Mouse (Mus musculus) spleen, postnatal 0 days (tissue): ENCODE data around the gene Rhox2e. TPM values are rescaled to one million over a fixed set of nuclear protein-coding genes. Genes with fewer than 3 reads are reported as not detected.

Experiments used
- polyA plus RNA-seq: library from polyadenylated mRNA; unstranded; fragments of >200 nt; fragmentation: Nextera tagmentation; extraction: Ambion mirVana; gene quantifications from 2 replicates; pipeline ENCODE4 v1.2.1, GENCODE M21; 2015

Gene Rhox2e
- polyA plus RNA-seq = not detected in 2 replicates

DNA sequence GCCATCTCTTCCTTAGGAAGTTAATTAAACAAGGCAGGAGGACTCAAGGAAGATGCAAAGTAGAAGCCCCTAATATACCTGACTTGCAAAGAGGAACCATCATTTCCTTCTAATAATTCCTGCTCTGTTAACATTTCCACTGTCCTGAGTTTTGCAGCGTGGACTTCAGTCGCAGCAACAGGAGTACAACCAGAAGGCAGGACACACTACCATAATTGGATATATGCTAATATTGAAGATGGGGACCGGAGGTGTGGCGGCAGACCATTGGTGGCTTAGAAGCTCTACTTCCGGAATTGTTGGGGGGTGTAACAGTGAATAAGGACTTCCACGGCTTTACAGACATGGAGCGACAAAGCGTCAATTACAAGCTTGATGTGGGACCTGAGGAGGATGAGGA lies at the start of gene Rhox2e:
Gene Rhox2e (plus strand): TSS at position 301 of the 400 bp plus-strand sequence.

GRCm38 (mm10) chrX:37514059-37514458 lies 16.2 kb upstream of the Rhox2e start, which contains the start of gene Rhox4d:
Gene Rhox4d, plus strand, starts transcription at chrX:37514359.

GRCm38 (mm10) chrX:37541719-37542118 lies 11.5 kb downstream of the Rhox2e start, which contains the start of gene Rhox3e:
Gene Rhox3e, plus strand, starts transcription at chrX:37542019.

GRCm38 (mm10) chrX:37557112-37557511 lies 26.9 kb downstream of the Rhox2e start, which contains the start of gene Rhox4e:
Gene Rhox4e, plus strand, starts transcription at chrX:37557412.

GRCm38 (mm10) chrX:37571105-37571504 lies 40.9 kb downstream of the Rhox2e start, which contains the start of gene Rhox2f:
Gene Rhox2f, plus strand, starts transcription at chrX:37571405.

DNA sequence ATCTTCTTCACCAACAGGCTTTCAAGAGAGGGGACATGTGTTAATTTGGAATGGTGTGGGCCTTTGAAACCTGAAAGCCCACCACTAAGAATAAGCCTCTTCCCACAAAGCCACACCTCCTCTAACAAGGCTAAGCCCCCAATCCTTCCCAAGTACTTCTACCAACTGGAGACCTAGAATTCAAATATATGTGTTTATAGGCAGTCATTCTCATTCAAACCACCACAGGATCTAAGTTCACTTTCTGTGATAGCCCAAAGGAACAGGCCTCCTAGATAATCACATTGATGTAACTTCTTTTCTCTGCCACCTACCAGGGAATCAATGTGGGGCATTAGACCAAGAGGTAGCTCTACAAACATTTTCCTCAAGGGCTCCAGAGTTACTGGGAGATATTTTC lies 50.4 kb downstream of the Rhox2e start, which contains the start of gene Rhox3f:
Gene Rhox3f (plus strand): TSS at position 301 of the 400 bp plus-strand sequence.

Other genes with a start within 250 kb of the Rhox2e start
- gene Rhox3a2, start 150.4 kb upstream of the Rhox2e start, polyA plus RNA-seq = not detected in 2 replicates
- not detected in 2 replicates for gene Rhox4a2, start 139.6 kb upstream of the Rhox2e start, polyA plus RNA-seq
- gene Rhox2b, start 118.4 kb upstream of the Rhox2e start, polyA plus RNA-seq = not detected in 2 replicates
- gene Rhox4b, start 98.0 kb upstream of the Rhox2e start, polyA plus RNA-seq = not detected in 2 replicates
- not detected in 2 replicates for gene Rhox2c, start 76.8 kb upstream of the Rhox2e start, polyA plus RNA-seq
- not detected in 2 replicates for gene Rhox3c, start 71.9 kb upstream of the Rhox2e start, polyA plus RNA-seq
- gene Rhox4c, start 50.1 kb upstream of the Rhox2e start, polyA plus RNA-seq = not detected in 2 replicates
- not detected in 2 replicates for gene Rhox2d, start 37.0 kb upstream of the Rhox2e start, polyA plus RNA-seq
- gene Rhox4d, start 16.1 kb upstream of the Rhox2e start, polyA plus RNA-seq = not detected in 2 replicates
- gene Rhox3e, start 11.6 kb downstream of the Rhox2e start, polyA plus RNA-seq = not detected in 2 replicates
- not detected in 2 replicates for gene Rhox4e, start 27.0 kb downstream of the Rhox2e start, polyA plus RNA-seq
- not detected in 2 replicates for gene Rhox2f, start 41.0 kb downstream of the Rhox2e start, polyA plus RNA-seq
- gene Rhox3f, start 50.5 kb downstream of the Rhox2e start, polyA plus RNA-seq = not detected in 2 replicates
- gene Rhox4f, start 77.3 kb downstream of the Rhox2e start, polyA plus RNA-seq = not detected in 2 replicates
- not detected in 2 replicates for gene Rhox3g, start 98.2 kb downstream of the Rhox2e start, polyA plus RNA-seq
- not detected in 2 replicates for gene Rhox2g, start 113.0 kb downstream of the Rhox2e start, polyA plus RNA-seq
- not detected in 2 replicates for gene Rhox4g, start 120.9 kb downstream of the Rhox2e start, polyA plus RNA-seq
- gene Rhox3h, start 138.3 kb downstream of the Rhox2e start, polyA plus RNA-seq = not detected in 2 replicates
- gene Rhox2h, start 142.8 kb downstream of the Rhox2e start, polyA plus RNA-seq = not detected in 2 replicates